Mouse (Mus musculus): ENCODE results near the gene Nipsnap1. TPM values are rescaled to one million over a fixed set of nuclear protein-coding genes. Genes with fewer than 3 reads are reported as not detected.
A peak's percentile ranks its signal among the peaks of the same experiment; 100 is the strongest.

Nipsnap1 gene
- total and polyA plus RNA-seq, 3 experiments = 22.5 to 36.0 (median 24.4) TPM

- DNase-seq (ENCODE audit: low spot score) = no peak
- Histone ChIP-seq H3K4me3 (ENCODE audit: low read depth, low read length) (no peak overlapping the region), H3K36me3 (replicated peaks) (peaks cover 80% of the 10 kb centered on the region), H3K4me1 (ENCODE audit: insufficient read depth, low read depth, low read length) (no peaks in the 10 kb centered on the region), H3K9me3 (replicated peaks) (no peaks in the 10 kb centered on the region), H3K27me3 (ENCODE audit: insufficient read depth, low read length) (no peaks in the 10 kb centered on the region)
- TF ChIP-seq GATA1 (IDR thresholded peaks at IDR 0.05; ENCODE audit: borderline replicate concordance, low read length) = no peak
- TF ChIP-seq TAL1 (conservative IDR thresholded peaks at IDR 0.05; ENCODE audit: low read depth, low read length) = no peak
- no peak for TF ChIP-seq CTCF (IDR thresholded peaks at IDR 0.05; ENCODE audit: low read depth, low read length)
- no peak for TF ChIP-seq GATA2 (IDR thresholded peaks at IDR 0.05; ENCODE audit: borderline replicate concordance, low read depth, low read length)
- no peak for TF ChIP-seq POLR2AphosphoS5 (IDR thresholded peaks at IDR 0.05; ENCODE audit: insufficient replicate concordance, low read depth, low read length)
- ATAC-seq (ENCODE audit: extremely low read depth, insufficient number of reproducible peaks, low FRiP score, poor library complexity, severe bottlenecking) = no peak
Observed at GRCm38 (mm10) chr11:4906231-4906630, 32.5 kb downstream of the Nipsnap1 start.

- DNase-seq (ENCODE audit: low spot score) (peak; percentile 58), ATAC-seq (ENCODE audit: extremely low read depth, insufficient number of reproducible peaks, low FRiP score, poor library complexity, severe bottlenecking) (peak; percentile 40; the same call in 1 of the 2 replicates)
- Histone ChIP-seq H3K9me3 (replicated peaks) (no peaks in the 10 kb centered on the region), H3K36me3 (replicated peaks) (peaks cover 96% of the 10 kb centered on the region), H3K4me1 (ENCODE audit: insufficient read depth, low read depth, low read length) (peaks cover 2% of the 10 kb centered on the region; the same call in 1 of the 2 replicates), H3K27me3 (ENCODE audit: insufficient read depth, low read length) (no peaks in the 10 kb centered on the region), H3K4me3 (ENCODE audit: low read depth, low read length) (no peak overlapping the region)
- peak; percentile 84 for TF ChIP-seq CTCF (IDR thresholded peaks at IDR 0.05; ENCODE audit: low read depth, low read length)
- TF ChIP-seq GATA2 (IDR thresholded peaks at IDR 0.05; ENCODE audit: borderline replicate concordance, low read depth, low read length) = no peak
- no peak for TF ChIP-seq TAL1 (conservative IDR thresholded peaks at IDR 0.05; ENCODE audit: low read depth, low read length)
- no peak for TF ChIP-seq GATA1 (IDR thresholded peaks at IDR 0.05; ENCODE audit: borderline replicate concordance, low read length)
Observed at GRCm38 (mm10) chr11:4916068-4916467, 42.3 kb downstream of the Nipsnap1 start.

- TF ChIP-seq POLR2AphosphoS5 (IDR thresholded peaks at IDR 0.05; ENCODE audit: insufficient replicate concordance, low read depth, low read length) (no peak), TAL1 (conservative IDR thresholded peaks at IDR 0.05; ENCODE audit: low read depth, low read length) (no peak), GATA1 (IDR thresholded peaks at IDR 0.05; ENCODE audit: borderline replicate concordance, low read length) (no peak), GATA2 (IDR thresholded peaks at IDR 0.05; ENCODE audit: borderline replicate concordance, low read depth, low read length) (no peak), CTCF (IDR thresholded peaks at IDR 0.05; ENCODE audit: low read depth, low read length) (no peak)
- Histone ChIP-seq H3K36me3 (replicated peaks) (peaks cover 100% of the 10 kb centered on the region), H3K4me1 (ENCODE audit: insufficient read depth, low read depth, low read length) (no peaks in the 10 kb centered on the region; the same call in 1 of the 2 replicates), H3K9me3 (replicated peaks) (no peaks in the 10 kb centered on the region), H3K4me3 (ENCODE audit: low read depth, low read length) (no peak overlapping the region), H3K27me3 (ENCODE audit: insufficient read depth, low read length) (no peaks in the 10 kb centered on the region)
- DNase-seq (ENCODE audit: low spot score) = no peak
- ATAC-seq (ENCODE audit: extremely low read depth, insufficient number of reproducible peaks, low FRiP score, poor library complexity, severe bottlenecking) = no peak
Observed at GRCm38 (mm10) chr11:4921281-4921680, 47.5 kb downstream of the Nipsnap1 start.

DNA sequence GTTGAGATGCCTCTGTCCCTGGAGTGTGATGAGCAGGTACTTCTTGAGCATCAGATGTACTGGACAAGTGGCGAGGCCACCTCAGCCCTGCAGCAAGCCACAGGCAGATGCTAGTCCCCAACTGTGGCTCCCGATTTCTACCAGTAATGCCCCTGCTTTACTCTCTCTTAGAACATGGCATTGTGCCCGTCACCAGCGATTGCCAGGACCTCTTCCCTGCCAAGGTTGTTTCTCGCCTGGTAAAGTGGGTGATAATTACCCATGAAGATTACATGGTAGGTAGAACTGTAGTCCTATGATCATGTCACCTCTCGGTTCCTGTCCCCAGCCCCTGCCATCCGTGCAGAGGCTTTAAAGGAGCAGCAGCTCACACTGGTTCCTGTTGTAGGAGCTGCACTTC lies 48.0 kb downstream of the Nipsnap1 start:
- Histone ChIP-seq H3K4me1 (ENCODE audit: insufficient read depth, low read depth, low read length) (no peaks in the 10 kb centered on the region), H3K36me3 (replicated peaks) (peaks cover 100% of the 10 kb centered on the region), H3K4me3 (ENCODE audit: low read depth, low read length) (no peak overlapping the region), H3K9me3 (replicated peaks) (no peaks in the 10 kb centered on the region), H3K27me3 (ENCODE audit: insufficient read depth, low read length) (no peaks in the 10 kb centered on the region)
- TF ChIP-seq POLR2AphosphoS5 (IDR thresholded peaks at IDR 0.05; ENCODE audit: insufficient replicate concordance, low read depth, low read length) = no peak
- TF ChIP-seq TAL1 (conservative IDR thresholded peaks at IDR 0.05; ENCODE audit: low read depth, low read length) = no peak
- no peak for TF ChIP-seq CTCF (IDR thresholded peaks at IDR 0.05; ENCODE audit: low read depth, low read length)
- TF ChIP-seq GATA1 (IDR thresholded peaks at IDR 0.05; ENCODE audit: borderline replicate concordance, low read length) = no peak
- TF ChIP-seq GATA2 (IDR thresholded peaks at IDR 0.05; ENCODE audit: borderline replicate concordance, low read depth, low read length) = no peak
- no peak for ATAC-seq (ENCODE audit: extremely low read depth, insufficient number of reproducible peaks, low FRiP score, poor library complexity, severe bottlenecking)
- DNase-seq (ENCODE audit: low spot score) = no peak

GRCm38 (mm10) chr11:4927224-4927623 lies 53.5 kb downstream of the Nipsnap1 start:
- no peak overlapping the region for H3K4me3 ChIP-seq (ENCODE audit: low read depth, low read length)
- H3K36me3 ChIP-seq (replicated peaks) = peaks cover 98% of the 10 kb centered on the region
- no peak for ATAC-seq (ENCODE audit: extremely low read depth, insufficient number of reproducible peaks, low FRiP score, poor library complexity, severe bottlenecking)
- no peaks in the 10 kb centered on the region for H3K9me3 ChIP-seq (replicated peaks)
- no peak for DNase-seq (ENCODE audit: low spot score)
- no peaks in the 10 kb centered on the region; the same call in 1 of the 2 replicates for H3K4me1 ChIP-seq (ENCODE audit: insufficient read depth, low read depth, low read length)
- H3K27me3 ChIP-seq (ENCODE audit: insufficient read depth, low read length) = no peaks in the 10 kb centered on the region
- TF ChIP-seq GATA1 (IDR thresholded peaks at IDR 0.05; ENCODE audit: borderline replicate concordance, low read length) (no peak), POLR2AphosphoS5 (IDR thresholded peaks at IDR 0.05; ENCODE audit: insufficient replicate concordance, low read depth, low read length) (no peak), GATA2 (IDR thresholded peaks at IDR 0.05; ENCODE audit: borderline replicate concordance, low read depth, low read length) (no peak), CTCF (IDR thresholded peaks at IDR 0.05; ENCODE audit: low read depth, low read length) (no peak), TAL1 (conservative IDR thresholded peaks at IDR 0.05; ENCODE audit: low read depth, low read length) (no peak)

- Histone ChIP-seq H3K27me3 (ENCODE audit: insufficient read depth, low read length) (no peaks in the 10 kb centered on the region), H3K36me3 (replicated peaks) (peaks cover 66% of the 10 kb centered on the region), H3K9me3 (replicated peaks) (no peaks in the 10 kb centered on the region), H3K4me1 (ENCODE audit: insufficient read depth, low read depth, low read length) (no peaks in the 10 kb centered on the region; the same call in 1 of the 2 replicates), H3K4me3 (ENCODE audit: low read depth, low read length) (no peak overlapping the region)
- no peak for TF ChIP-seq POLR2AphosphoS5 (IDR thresholded peaks at IDR 0.05; ENCODE audit: insufficient replicate concordance, low read depth, low read length)
- no peak for ATAC-seq (ENCODE audit: extremely low read depth, insufficient number of reproducible peaks, low FRiP score, poor library complexity, severe bottlenecking)
- no peak for DNase-seq (ENCODE audit: low spot score)
Observed at GRCm38 (mm10) chr11:4931009-4931601, 57.4 kb downstream of the Nipsnap1 start.

All from G1E (cell line).